Mouse (Mus musculus) liver, embryonic 14.5 days (tissue): ENCODE data around the gene 1700008O03Rik. TPM values are rescaled to one million over a fixed set of nuclear protein-coding genes. Genes with fewer than 3 reads are reported as not detected.

Experiments used
- ATAC-seq: fragments of 200-750 bp; cut with Nextera tagmentation; 2 replicates; pipeline ENCODE4 v1.8.0; 2017; ENCODE audit warnings: moderate number of reproducible peaks, mild to moderate bottlenecking, moderate library complexity; ENCODE audit not compliant: insufficient read depth
- DNase-seq, 3 experiments: peaks; one replicate each; pipeline ENCODE4 v3.0.0-alpha.2; 2012 to 2013; ENCODE audit warnings: low read depth in 3 of 3, low spot score in 3 of 3
- H3K27ac ChIP-seq: fragments of 300-500 bp; sonication (generic); 2 replicates; pipeline ENCODE4 v1.5.1; 2014; ENCODE audit warnings: moderate library complexity, mild to moderate bottlenecking, control low read depth, inconsistent platforms
- H3K27me3 ChIP-seq: fragments of 300-500 bp; sonication (generic); 2 replicates; pipeline ENCODE4 v1.6.1; 2014; ENCODE audit warnings: mild to moderate bottlenecking, low read length, moderate library complexity; ENCODE audit not compliant: control insufficient read depth, insufficient read depth
- H3K36me3 ChIP-seq: fragments of 300-500 bp; sonication (generic); replicated peaks from 2 replicates; pipeline ENCODE4 v1.6.1; 2014; ENCODE audit warnings: low read depth; ENCODE audit not compliant: control insufficient read depth, insufficient read depth
- H3K4me1 ChIP-seq, 2 experiments: fragments of 200-500 bp in 1 of 2; fragments of 300-500 bp in 1 of 2; sonication (generic) in 1 of 2; replicated peaks; 2 replicates each; pipeline ENCODE4 v1.6.1; 2012 to 2014; ENCODE audit warnings: antibody characterized with exemption in 1 of 2, inconsistent platforms in 1 of 2, low read length in 1 of 2; ENCODE audit not compliant: control insufficient read depth in 2 of 2, insufficient read depth in 2 of 2
- H3K4me2 ChIP-seq: fragments of 300-500 bp; sonication (generic); 2 replicates; pipeline ENCODE4 v1.6.1; 2014; ENCODE audit warnings: low read depth, mild to moderate bottlenecking, control low read depth, moderate library complexity
- H3K4me3 ChIP-seq, 2 experiments: fragments of 200-500 bp in 1 of 2; fragments of 300-500 bp in 1 of 2; sonication (generic) in 1 of 2; 2 replicates each; pipeline ENCODE4 v1.5.1; 2012 to 2014; ENCODE audit warnings: low read depth in 2 of 2, low read length in 2 of 2, mild to moderate bottlenecking in 2 of 2, control low read depth in 1 of 2, inconsistent platforms in 1 of 2, moderate library complexity in 1 of 2; ENCODE audit not compliant: insufficient read depth in 1 of 2
- H3K9ac ChIP-seq: fragments of 300-500 bp; sonication (generic); replicated peaks from 2 replicates; pipeline ENCODE4 v1.6.1; 2014; ENCODE audit warnings: mild to moderate bottlenecking, control low read depth, moderate library complexity
- H3K9me3 ChIP-seq: fragments of 300-500 bp; sonication (generic); 2 replicates; pipeline ENCODE4 v1.6.1; 2016; ENCODE audit warnings: low read length, mixed read lengths; ENCODE audit not compliant: control insufficient read depth
- CTCF ChIP-seq: IDR thresholded peaks from 2 replicates; pipeline ENCODE4 v1.5.1; 2016; ENCODE audit warnings: antibody characterized with exemption, low read depth, control low read depth
- EP300 ChIP-seq: IDR thresholded peaks from 2 replicates; pipeline ENCODE4 v1.6.1; 2016; ENCODE audit warnings: antibody characterized with exemption, low read depth
- WGBS: fragments of 180-500 bp; shearing (Covaris S2); extraction: QIAGEN DNeasy Blood & Tissue Kit; methylation state at CpG from one replicate; pipeline ENCODE4 v1.1.7; 2014; ENCODE audit not compliant: insufficient replicate concordance; 5-methylcytosine and 5-hydroxymethylcytosine counted together
- polyA plus RNA-seq, 2 experiments: library from polyadenylated mRNA; depleted of rRNA in 1 of 2; stranded (reverse) in 1 of 2; unstranded in 1 of 2; fragments of >200 nt; fragmentation: Nextera tagmentation in 1 of 2; extraction: Ambion mirVana in 1 of 2; gene quantifications; 2 replicates each; pipeline versions ENCODE4 v1.2.1 to v1.2.3; 2012 to 2014

Gene 1700008O03Rik
- polyA plus RNA-seq, 2 experiments: 0.12 TPM; not detected in 1

DNA sequence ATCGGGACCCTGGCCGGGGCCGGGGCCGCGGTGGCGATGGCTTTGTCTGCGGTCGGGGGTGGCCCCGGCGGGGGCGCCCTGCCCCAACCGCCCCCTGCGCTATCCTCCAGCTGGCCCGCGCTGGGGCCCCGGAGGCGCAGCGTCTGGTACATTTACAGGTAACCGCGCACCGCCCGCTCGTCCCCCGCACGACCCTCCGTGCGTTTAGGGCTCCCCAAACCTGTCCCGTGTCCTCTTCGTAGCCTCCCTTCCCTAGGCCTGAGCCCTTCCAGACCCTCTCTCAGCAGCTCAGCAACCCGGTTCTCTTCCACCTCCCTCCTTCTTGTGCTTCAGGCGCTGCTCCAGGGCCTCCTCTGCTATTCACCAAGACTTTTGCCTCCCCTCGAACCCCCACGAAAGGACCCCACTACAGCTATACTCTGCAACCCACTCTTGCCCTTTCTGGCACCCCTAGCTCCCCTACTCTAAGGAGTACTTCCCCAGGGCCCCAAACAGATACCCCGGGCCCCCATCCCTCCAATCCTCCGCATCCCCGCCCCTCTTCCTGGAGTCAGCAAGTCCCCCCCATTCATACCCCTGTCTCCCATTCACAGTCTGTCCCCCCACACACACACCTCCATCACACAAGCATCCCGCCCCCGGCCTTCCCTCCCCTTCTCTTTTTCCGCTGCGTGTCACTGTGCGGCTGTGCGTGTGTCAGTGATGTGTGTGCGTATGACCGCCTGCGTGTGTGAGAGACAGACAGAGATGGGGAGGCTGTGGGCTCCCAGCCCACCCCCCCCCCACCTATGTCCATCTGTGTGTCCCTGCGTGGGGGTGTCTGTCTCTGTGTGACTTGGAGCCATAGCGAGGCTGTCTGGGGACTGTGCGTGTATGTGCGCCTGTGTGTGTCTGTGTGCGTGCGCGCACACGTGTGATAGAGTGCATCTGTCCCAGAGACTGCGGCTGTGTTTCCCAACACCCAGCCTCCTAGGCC is 49.3 kb downstream of the 1700008O03Rik start:
- H3K27me3 ChIP-seq: peaks cover 37% of the 10 kb centered on the region
- H3K4me3 ChIP-seq: no peak overlapping the region
- DNase-seq (no peak), ATAC-seq (no peak)
- peak overlapping the region; percentile 8; the same call in 1 of the 2 replicates for H3K4me2 ChIP-seq
- no peaks in the 10 kb centered on the region for H3K4me1 ChIP-seq
- 7% methylated on average over 45 of the region's 54 CpGs for WGBS
- no peaks in the 10 kb centered on the region for H3K9me3 ChIP-seq
- no peaks in the 10 kb centered on the region for H3K36me3 ChIP-seq
- TF ChIP-seq CTCF (no peak), EP300 (no peak)
- H3K9ac ChIP-seq: no peak overlapping the region
- no peak overlapping the region for H3K27ac ChIP-seq

- Histone ChIP-seq H3K9me3 (no peaks in the 10 kb centered on the region), H3K27ac (no peak overlapping the region), H3K36me3 (no peaks in the 10 kb centered on the region), H3K27me3 (peaks cover 37% of the 10 kb centered on the region), H3K9ac (no peak overlapping the region), H3K4me3 (no peak overlapping the region), H3K4me1 (no peaks in the 10 kb centered on the region), H3K4me2 (peak overlapping the region; percentile 8; the same call in 1 of the 2 replicates)
- ATAC-seq (no peak), DNase-seq (no peak)
- TF ChIP-seq EP300: no peak
- TF ChIP-seq CTCF: no peak
- 6% methylated on average over 29 of the region's 40 CpGs for WGBS
Measured at GRCm38 (mm10) chr7:44335031-44335878, 50.4 kb downstream of the 1700008O03Rik start.

GRCm38 (mm10) chr7:44334139-44334538 is 51.5 kb downstream of the 1700008O03Rik start:
- Histone ChIP-seq H3K4me3 (no peak overlapping the region), H3K27me3 (peaks cover 37% of the 10 kb centered on the region), H3K9me3 (no peaks in the 10 kb centered on the region), H3K36me3 (no peaks in the 10 kb centered on the region), H3K4me1 (no peaks in the 10 kb centered on the region), H3K9ac (no peak overlapping the region), H3K27ac (no peak overlapping the region), H3K4me2 (no peak overlapping the region)
- no peak for ATAC-seq
- TF ChIP-seq EP300 (no peak), CTCF (no peak)
- WGBS: 58% methylated on average over 14 of the region's 14 CpGs
- DNase-seq: no peak

GRCm38 (mm10) chr7:44332336-44332735 is 53.3 kb downstream of the 1700008O03Rik start:
- no peaks in the 10 kb centered on the region for H3K36me3 ChIP-seq
- no peak overlapping the region for H3K4me3 ChIP-seq
- TF ChIP-seq EP300 (no peak), CTCF (no peak)
- H3K9me3 ChIP-seq: no peaks in the 10 kb centered on the region
- DNase-seq: no peak
- ATAC-seq: no peak
- 24% methylated on average over 3 of the region's 3 CpGs for WGBS
- H3K9ac ChIP-seq: no peak overlapping the region
- no peaks in the 10 kb centered on the region for H3K4me1 ChIP-seq
- H3K27me3 ChIP-seq: peaks cover 28% of the 10 kb centered on the region
- H3K4me2 ChIP-seq: no peak overlapping the region
- no peak overlapping the region for H3K27ac ChIP-seq

- Histone ChIP-seq H3K27ac (no peak overlapping the region), H3K9ac (no peak overlapping the region), H3K4me2 (no peak overlapping the region), H3K36me3 (no peaks in the 10 kb centered on the region), H3K9me3 (no peaks in the 10 kb centered on the region), H3K4me1 (no peaks in the 10 kb centered on the region), H3K27me3 (no peaks in the 10 kb centered on the region), H3K4me3 (no peak overlapping the region)
- DNase-seq: no peak
- 27% methylated on average over 6 of the region's 6 CpGs for WGBS
- ATAC-seq: no peak
- TF ChIP-seq CTCF (no peak), EP300 (no peak)
Measured at GRCm38 (mm10) chr7:44326614-44327013, 59.0 kb downstream of the 1700008O03Rik start.
